Mouse (Mus musculus) midbrain, embryonic 15.5 days (tissue): ENCODE measurements around the gene Eif4a2. TPM values are rescaled to one million over a fixed set of nuclear protein-coding genes. Genes with fewer than 3 reads are reported as not detected.

Source experiments
- ATAC-seq: fragments of 200-750 bp; cut with Nextera tagmentation; replicated peaks from 2 replicates; pipeline ENCODE4 v1.8.0; 2017; ENCODE audit warnings: moderate TSS enrichment
- H3K27ac ChIP-seq: fragments of 300-500 bp; sonication (generic); 2 replicates; pipeline ENCODE4 v1.5.1; 2015; ENCODE audit warnings: mild to moderate bottlenecking, inconsistent platforms
- H3K27me3 ChIP-seq: fragments of 300-500 bp; sonication (generic); replicated peaks from 2 replicates; pipeline ENCODE4 v1.6.1; 2015; ENCODE audit warnings: inconsistent platforms
- H3K36me3 ChIP-seq: fragments of 300-500 bp; sonication (generic); replicated peaks from 2 replicates; pipeline ENCODE4 v1.6.1; 2015; ENCODE audit warnings: inconsistent platforms
- H3K4me1 ChIP-seq: fragments of 300-500 bp; sonication (generic); 2 replicates; pipeline ENCODE4 v1.6.1; 2015; ENCODE audit warnings: inconsistent platforms
- H3K4me2 ChIP-seq: fragments of 300-500 bp; sonication (generic); 2 replicates; pipeline ENCODE4 v1.6.1; 2015; ENCODE audit warnings: inconsistent platforms, mild to moderate bottlenecking, moderate library complexity
- H3K4me3 ChIP-seq: fragments of 300-500 bp; sonication (generic); 2 replicates; pipeline ENCODE4 v1.5.1; 2015; ENCODE audit warnings: mild to moderate bottlenecking, inconsistent platforms
- H3K9ac ChIP-seq: fragments of 300-500 bp; sonication (generic); 2 replicates; pipeline ENCODE4 v1.6.1; 2015; ENCODE audit warnings: mild to moderate bottlenecking, inconsistent platforms
- H3K9me3 ChIP-seq: fragments of 300-500 bp; sonication (generic); 2 replicates; pipeline ENCODE4 v1.6.1; 2016; ENCODE audit warnings: inconsistent platforms
- WGBS: fragments of 180-500 bp; shearing (Covaris S2); methylation state at CpG from one replicate; pipeline ENCODE4 v1.1.7; 2015; ENCODE audit warnings: mixed read lengths; 5-methylcytosine and 5-hydroxymethylcytosine counted together
- polyA plus RNA-seq: library from polyadenylated mRNA; unstranded; fragments of >200 nt; fragmentation: Nextera tagmentation; extraction: Ambion mirVana; gene quantifications from 2 replicates; pipeline ENCODE4 v1.2.1, GENCODE M21; 2015

Gene Eif4a2
- polyA plus RNA-seq, 1 experiment from 2014 or later = 336 TPM

- Histone ChIP-seq H3K4me1 (peaks cover 29% of the 10 kb centered on the region), H3K9ac (peak within 1 kb of the TSS; percentile 97), H3K4me2 (peak within 1 kb of the TSS; percentile 87), H3K27me3 (no peaks in the 10 kb centered on the region), H3K27ac (peak within 1 kb of the TSS; percentile 99), H3K9me3 (no peaks in the 10 kb centered on the region), H3K4me3 (peak within 1 kb of the TSS; percentile 90), H3K36me3 (0 out of 2 replicates have a peak, but pooled peaks cover 3% of the 10 kb centered on the region)
- peak; percentile 96 for ATAC-seq
- WGBS = under 1% methylated on average over 51 of the region's 51 CpGs
These were observed 20.6 kb downstream of the Eif4a2 start, which contains the start of gene Rfc4 for GRCm38 (mm10) chr16:23127673-23128375. Rfc4 (minus strand) TSS chr16:23127737.

GRCm38 (mm10) chr16:23130303-23130702 is 23.1 kb downstream of the Eif4a2 start:
- no peak overlapping the region for H3K4me2 ChIP-seq
- no peak overlapping the region for H3K4me3 ChIP-seq
- peaks cover 29% of the 10 kb centered on the region for H3K4me1 ChIP-seq
- H3K27ac ChIP-seq = no peak overlapping the region
- H3K9me3 ChIP-seq = no peaks in the 10 kb centered on the region
- H3K27me3 ChIP-seq = no peaks in the 10 kb centered on the region
- 95% methylated on average over 3 of the region's 3 CpGs for whole genome bisulfite sequencing
- no peaks in the 10 kb centered on the region for H3K36me3 ChIP-seq
- ATAC-seq = no peak
- H3K9ac ChIP-seq = no peak overlapping the region

- no peak overlapping the region for H3K27ac ChIP-seq
- H3K9me3 ChIP-seq = no peaks in the 10 kb centered on the region
- peaks cover 19% of the 10 kb centered on the region for H3K4me1 ChIP-seq
- H3K9ac ChIP-seq = no peak overlapping the region
- no peak for ATAC-seq
- 94% methylated on average over 1 of the region's 1 CpGs for WGBS
- no peaks in the 10 kb centered on the region for H3K27me3 ChIP-seq
- no peak overlapping the region for H3K4me3 ChIP-seq
- H3K4me2 ChIP-seq = no peak overlapping the region
- H3K36me3 ChIP-seq = no peaks in the 10 kb centered on the region
These were observed 25.1 kb downstream of the Eif4a2 start for GRCm38 (mm10) chr16:23132336-23132735.

- Histone ChIP-seq H3K27ac (no peak overlapping the region), H3K27me3 (no peaks in the 10 kb centered on the region), H3K4me3 (no peak overlapping the region), H3K4me2 (no peak overlapping the region), H3K4me1 (no peaks in the 10 kb centered on the region), H3K9me3 (no peaks in the 10 kb centered on the region), H3K9ac (no peak overlapping the region), H3K36me3 (no peaks in the 10 kb centered on the region)
- 0 out of 2 replicates have a peak, but pooled peaks have one; percentile 20 for ATAC-seq
- 22% methylated on average over 11 of the region's 11 CpGs for WGBS
These were observed 28.3 kb downstream of the Eif4a2 start for GRCm38 (mm10) chr16:23135421-23136149.

- Histone ChIP-seq H3K27ac (no peak overlapping the region), H3K4me1 (no peaks in the 10 kb centered on the region), H3K4me3 (no peak overlapping the region), H3K9ac (no peak overlapping the region), H3K36me3 (no peaks in the 10 kb centered on the region), H3K9me3 (no peaks in the 10 kb centered on the region), H3K27me3 (no peaks in the 10 kb centered on the region), H3K4me2 (no peak overlapping the region)
- 63% methylated on average over 4 of the region's 4 CpGs for WGBS
- ATAC-seq = no peak
These were observed 29.2 kb downstream of the Eif4a2 start for GRCm38 (mm10) chr16:23136406-23136970.

- WGBS = 96% methylated on average over 3 of the region's 3 CpGs
- Histone ChIP-seq H3K27me3 (no peaks in the 10 kb centered on the region), H3K36me3 (no peaks in the 10 kb centered on the region), H3K4me2 (no peak overlapping the region), H3K4me1 (no peaks in the 10 kb centered on the region), H3K4me3 (no peak overlapping the region), H3K9me3 (no peaks in the 10 kb centered on the region), H3K27ac (no peak overlapping the region), H3K9ac (no peak overlapping the region)
- ATAC-seq = no peak
These were observed 33.7 kb downstream of the Eif4a2 start for GRCm38 (mm10) chr16:23140911-23141310.

- Histone ChIP-seq H3K4me2 (no peak overlapping the region), H3K4me1 (no peaks in the 10 kb centered on the region), H3K36me3 (no peaks in the 10 kb centered on the region), H3K4me3 (no peak overlapping the region), H3K9me3 (no peaks in the 10 kb centered on the region), H3K9ac (no peak overlapping the region), H3K27ac (no peak overlapping the region), H3K27me3 (no peaks in the 10 kb centered on the region)
- WGBS = 87% methylated on average over 7 of the region's 7 CpGs
- ATAC-seq = no peak
These were observed 37.1 kb downstream of the Eif4a2 start for GRCm38 (mm10) chr16:23144326-23144725.

GRCm38 (mm10) chr16:23145211-23145610 is 38.0 kb downstream of the Eif4a2 start:
- H3K4me2 ChIP-seq = no peak overlapping the region
- no peak overlapping the region for H3K27ac ChIP-seq
- H3K27me3 ChIP-seq = no peaks in the 10 kb centered on the region
- H3K4me1 ChIP-seq = no peaks in the 10 kb centered on the region
- H3K36me3 ChIP-seq = no peaks in the 10 kb centered on the region
- H3K4me3 ChIP-seq = no peak overlapping the region
- H3K9ac ChIP-seq = no peak overlapping the region
- WGBS = 71% methylated on average over 5 of the region's 5 CpGs
- no peaks in the 10 kb centered on the region for H3K9me3 ChIP-seq
- no peak for ATAC-seq

GRCm38 (mm10) chr16:23146280-23146679 is 39.0 kb downstream of the Eif4a2 start, which contains the start of gene Adipoq:
Adipoq (plus strand) TSS chr16:23146536.
- WGBS = 89% methylated on average over 3 of the region's 3 CpGs
- Histone ChIP-seq H3K36me3 (no peaks in the 10 kb centered on the region), H3K4me2 (no peak within 1 kb of the TSS), H3K9ac (no peak within 1 kb of the TSS), H3K4me1 (no peaks in the 10 kb centered on the region), H3K27me3 (no peaks in the 10 kb centered on the region), H3K9me3 (no peaks in the 10 kb centered on the region), H3K27ac (no peak within 1 kb of the TSS), H3K4me3 (no peak within 1 kb of the TSS)
- no peak for ATAC-seq

- Histone ChIP-seq H3K9ac (no peak overlapping the region), H3K27ac (no peak overlapping the region), H3K4me1 (no peaks in the 10 kb centered on the region), H3K4me2 (no peak overlapping the region), H3K27me3 (no peaks in the 10 kb centered on the region), H3K4me3 (no peak overlapping the region), H3K36me3 (no peaks in the 10 kb centered on the region), H3K9me3 (no peaks in the 10 kb centered on the region)
- WGBS = 77% methylated on average over 2 of the region's 2 CpGs
- no peak for ATAC-seq
These were observed 41.7 kb downstream of the Eif4a2 start for GRCm38 (mm10) chr16:23148936-23149335.

- no peaks in the 10 kb centered on the region for H3K36me3 ChIP-seq
- WGBS = 91% methylated on average over 8 of the region's 8 CpGs
- no peaks in the 10 kb centered on the region for H3K4me1 ChIP-seq
- no peak overlapping the region for H3K9ac ChIP-seq
- no peak for ATAC-seq
- H3K27me3 ChIP-seq = no peaks in the 10 kb centered on the region
- H3K4me2 ChIP-seq = no peak overlapping the region
- H3K9me3 ChIP-seq = no peaks in the 10 kb centered on the region
- H3K27ac ChIP-seq = no peak overlapping the region
- H3K4me3 ChIP-seq = no peak overlapping the region
These were observed 42.2 kb downstream of the Eif4a2 start for GRCm38 (mm10) chr16:23149396-23149795.

GRCm38 (mm10) chr16:23151423-23151822 is 44.2 kb downstream of the Eif4a2 start:
- Histone ChIP-seq H3K36me3 (no peaks in the 10 kb centered on the region), H3K27ac (no peak overlapping the region), H3K9me3 (no peaks in the 10 kb centered on the region), H3K4me1 (no peaks in the 10 kb centered on the region), H3K27me3 (no peaks in the 10 kb centered on the region), H3K4me3 (no peak overlapping the region), H3K9ac (no peak overlapping the region), H3K4me2 (no peak overlapping the region)
- 26% methylated on average over 2 of the region's 2 CpGs for WGBS
- ATAC-seq = no peak
